Mouse (Mus musculus) C2C12 (cell line): ENCODE measurements around the gene Trabd2b.

Experiments
- CEBPB ChIP-seq: IDR thresholded peaks from one replicate; pipeline ENCODE4 v1.6.1; 2011; ENCODE audit warnings: low read depth, mild to moderate bottlenecking, control low read depth, moderate library complexity
- CTCF ChIP-seq: IDR thresholded peaks from one replicate; pipeline ENCODE4 v1.5.1; 2011; ENCODE audit not compliant: control insufficient read depth, insufficient read depth, insufficient read length
- MAX ChIP-seq: IDR thresholded peaks from one replicate; pipeline ENCODE4 v1.6.1; 2011; ENCODE audit warnings: mild to moderate bottlenecking, control low read depth
- MYOD1 ChIP-seq: IDR thresholded peaks from one replicate; pipeline ENCODE4 v1.6.1; 2011; ENCODE audit warnings: low read depth; ENCODE audit not compliant: control insufficient read depth, insufficient read length
- MYOG ChIP-seq: IDR thresholded peaks from one replicate; pipeline ENCODE4 v1.6.1; 2011; ENCODE audit not compliant: control insufficient read depth, insufficient read length; ENCODE audit errors: extremely low read depth
- USF1 ChIP-seq: IDR thresholded peaks from one replicate; pipeline ENCODE4 v1.6.1; 2011; ENCODE audit warnings: low read depth, mild to moderate bottlenecking, control low read depth, moderate library complexity

DNA sequence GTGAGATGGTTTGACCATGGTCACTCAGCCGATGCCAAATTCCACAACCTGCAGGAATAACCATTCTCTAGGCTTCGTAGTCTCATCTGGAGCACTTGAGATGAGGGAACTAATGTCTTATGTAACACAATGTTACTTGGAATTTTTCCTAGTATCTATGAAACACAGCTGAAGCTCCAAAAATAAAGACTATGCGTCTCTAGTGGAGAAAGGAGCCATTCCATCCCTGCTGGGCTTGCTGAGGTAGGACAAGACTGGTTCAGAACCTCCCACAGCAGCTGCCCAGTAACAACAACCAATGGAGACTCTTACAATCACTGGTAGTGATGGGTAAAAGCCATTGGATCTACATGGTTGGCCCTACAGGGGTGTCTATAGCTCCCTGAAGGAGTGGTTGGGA, 219.4 kb downstream of the Trabd2b start:
- no peak for TF ChIP-seq CTCF
- no peak for TF ChIP-seq CEBPB
- TF ChIP-seq USF1: no peak
- TF ChIP-seq MAX: no peak
- no peak for TF ChIP-seq MYOD1
- TF ChIP-seq MYOG: no peak
